Mouse (Mus musculus) testis, adult 2 months (tissue): ENCODE measurements around the gene Naga.

Experiments used
- CTCF ChIP-seq: fragments of 200-500 bp; IDR thresholded peaks from 2 replicates; pipeline ENCODE4 v1.5.1; 2012; ENCODE audit warnings: low read depth, mild to moderate bottlenecking, inconsistent platforms, low read length, moderate library complexity; ENCODE audit not compliant: control insufficient read depth, insufficient read depth, insufficient replicate concordance
- POLR2A ChIP-seq: fragments of 200-500 bp; IDR thresholded peaks from 2 replicates; pipeline ENCODE4 v1.6.1; 2012; ENCODE audit warnings: low read depth, mild to moderate bottlenecking, inconsistent platforms, low read length, moderate library complexity; ENCODE audit not compliant: control insufficient read depth

- no peak for TF ChIP-seq CTCF
- no peak for TF ChIP-seq POLR2A
Measured at GRCm38 (mm10) chr15:82307107-82307506, 31.6 kb downstream of the Naga start.
